Mouse (Mus musculus) small intestine, adult 2 months (tissue): ENCODE measurements around the gene Add3. TPM values are rescaled to one million over a fixed set of nuclear protein-coding genes. Genes with fewer than 3 reads are reported as not detected.

Experiments
- H3K27ac ChIP-seq: fragments of 200-500 bp; 2 replicates; pipeline ENCODE4 v1.5.1; 2012; ENCODE audit warnings: low read depth, low read length, control low read depth, inconsistent platforms; ENCODE audit not compliant: insufficient read depth
- H3K27me3 ChIP-seq: fragments of 200-500 bp; 2 replicates; pipeline ENCODE4 v1.6.1; 2012; ENCODE audit warnings: mild to moderate bottlenecking, moderate library complexity, low read length, inconsistent platforms; ENCODE audit not compliant: control insufficient read depth, insufficient read depth
- H3K36me3 ChIP-seq: fragments of 200-500 bp; 2 replicates; pipeline ENCODE4 v1.6.1; 2012; ENCODE audit warnings: mild to moderate bottlenecking, low read length, control low read depth, inconsistent platforms; ENCODE audit not compliant: control insufficient read depth, insufficient read depth
- H3K4me1 ChIP-seq: fragments of 200-500 bp; 2 replicates; pipeline ENCODE4 v1.6.1; 2012; ENCODE audit warnings: low read length, inconsistent platforms, mixed read lengths; ENCODE audit not compliant: control insufficient read depth, insufficient read depth, insufficient read length
- H3K4me3 ChIP-seq: fragments of 200-500 bp; 2 replicates; pipeline ENCODE4 v1.5.1; 2012; ENCODE audit warnings: low read depth, mild to moderate bottlenecking, control low read depth, inconsistent platforms, low read length, moderate library complexity
- CTCF ChIP-seq: fragments of 200-500 bp; IDR thresholded peaks from 2 replicates; pipeline ENCODE4 v1.5.1; 2012; ENCODE audit warnings: low read depth, mild to moderate bottlenecking, control low read depth, inconsistent platforms, low read length, moderate library complexity, mixed read lengths; ENCODE audit not compliant: insufficient replicate concordance, insufficient read length; ENCODE audit errors: extremely low read depth
- POLR2A ChIP-seq: fragments of 200-500 bp; IDR thresholded peaks from 2 replicates; pipeline ENCODE4 v1.6.1; 2012; ENCODE audit warnings: low read depth, mild to moderate bottlenecking, control low read depth, inconsistent platforms, low read length, moderate library complexity
- WGBS: fragments of 180-500 bp; shearing (Covaris S2); methylation state at CpG from one replicate; pipeline ENCODE4 v1.1.7; 2018; 5-methylcytosine and 5-hydroxymethylcytosine counted together
- polyA plus RNA-seq: library from polyadenylated mRNA; depleted of rRNA; stranded (reverse); fragments of >200 nt; gene quantifications from 2 replicates; pipeline ENCODE4 v1.2.3, GENCODE M21; 2012

Add3 gene
- polyA plus RNA-seq, 1 experiment: 20.2 TPM

GRCm38 (mm10) chr19:53252111-53253028 lies 112.1 kb downstream of the Add3 start:
- TF ChIP-seq POLR2A (no peak), CTCF (no peak)
- 82% methylated on average over 15 of the region's 15 CpGs for WGBS
- peaks cover 5% of the 10 kb centered on the region; the same call in 1 of the 2 replicates for H3K36me3 ChIP-seq

DNA sequence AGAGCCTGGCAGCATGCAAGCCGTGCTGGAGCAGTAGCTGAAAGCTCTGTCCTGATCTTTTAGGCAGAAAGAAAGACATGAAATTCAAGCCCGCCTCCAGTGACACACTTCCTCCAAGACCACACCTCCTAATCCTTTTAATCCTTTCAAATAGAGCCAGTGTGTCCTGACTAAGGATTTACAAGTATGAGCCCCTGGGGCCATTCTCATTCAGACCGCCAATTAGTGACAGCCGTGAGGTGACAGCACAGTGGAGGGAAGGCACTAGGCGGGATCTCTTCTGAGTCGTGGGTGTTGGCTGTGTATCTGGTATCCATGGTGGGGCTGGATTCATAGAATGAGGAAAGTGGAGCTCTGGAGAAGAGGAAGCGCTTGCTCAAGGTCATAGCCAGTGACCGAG lies 116.1 kb downstream of the Add3 start:
- Histone ChIP-seq H3K4me1 (peaks cover 40% of the 10 kb centered on the region), H3K27me3 (no peaks in the 10 kb centered on the region), H3K36me3 (no peaks in the 10 kb centered on the region), H3K4me3 (no peak overlapping the region), H3K27ac (peak overlapping the region; percentile 84)
- TF ChIP-seq CTCF (no peak), POLR2A (no peak)
- 89% methylated on average over 8 of the region's 8 CpGs for WGBS

More at GRCm38 (mm10) chr19:53252111-53253028, 112.1 kb downstream of the Add3 start:
- H3K27ac ChIP-seq: peak overlapping the region; percentile 17; the same call in 1 of the 2 replicates
- no peaks in the 10 kb centered on the region for H3K27me3 ChIP-seq
- no peak overlapping the region for H3K4me3 ChIP-seq
- H3K4me1 ChIP-seq: peaks cover 19% of the 10 kb centered on the region; the same call in 1 of the 2 replicates

GRCm38 (mm10) chr19:53256991-53257594 lies 116.8 kb downstream of the Add3 start:
- Histone ChIP-seq H3K4me1 (peaks cover 36% of the 10 kb centered on the region), H3K27ac (peak overlapping the region; percentile 95), H3K4me3 (no peak overlapping the region), H3K36me3 (no peaks in the 10 kb centered on the region), H3K27me3 (no peaks in the 10 kb centered on the region)
- 55% methylated on average over 7 of the region's 7 CpGs for WGBS
- TF ChIP-seq CTCF (no peak), POLR2A (0 out of 2 replicates have a peak, but pooled peaks have one; percentile 8)

- Histone ChIP-seq H3K4me1 (peaks cover 34% of the 10 kb centered on the region), H3K36me3 (no peaks in the 10 kb centered on the region), H3K27me3 (no peaks in the 10 kb centered on the region), H3K4me3 (0 out of 2 replicates have a peak overlapping the region, but pooled peaks have one; percentile 16), H3K27ac (peak overlapping the region; percentile 95)
- WGBS: 74% methylated on average over 15 of the region's 15 CpGs
- TF ChIP-seq CTCF: no peak
- TF ChIP-seq POLR2A: no peak
Measured at GRCm38 (mm10) chr19:53257631-53258560, 117.7 kb downstream of the Add3 start.

DNA sequence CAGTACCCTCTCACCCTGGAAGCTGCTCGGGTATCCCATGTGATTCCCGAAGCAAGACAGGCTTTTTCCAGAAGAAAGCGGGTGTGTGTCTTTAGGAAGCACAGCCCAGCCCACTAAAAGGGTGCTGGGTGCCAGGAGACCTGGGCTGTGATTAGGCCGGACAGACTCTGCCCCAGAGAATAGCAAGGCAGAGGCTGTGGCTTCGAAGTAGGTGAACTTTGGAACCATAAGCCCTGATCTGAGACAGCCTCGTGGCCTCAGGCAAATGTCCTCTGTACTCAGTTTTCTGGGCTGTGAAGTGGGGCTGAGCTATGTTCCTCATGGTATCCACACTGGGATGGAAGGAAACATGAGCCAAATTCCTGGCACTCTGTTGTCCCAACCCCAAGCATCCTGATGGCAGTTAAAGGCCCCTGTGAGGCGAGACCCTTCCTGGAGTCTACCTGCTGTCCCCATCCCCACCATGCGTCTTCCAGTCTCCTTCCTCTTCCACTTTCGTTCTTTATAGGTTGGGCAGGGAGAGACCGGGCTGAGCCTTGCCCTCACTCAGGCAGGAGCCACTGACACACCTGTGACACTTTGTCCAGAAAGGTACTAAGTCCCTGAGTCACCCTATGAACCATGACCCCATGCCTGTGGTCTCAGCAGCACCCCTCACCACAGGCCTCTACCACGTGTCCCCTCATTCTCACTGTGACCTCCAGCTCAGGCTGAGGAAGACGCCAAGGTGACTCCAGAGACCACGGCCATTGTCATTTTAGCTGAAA lies 118.7 kb downstream of the Add3 start:
- no peak for TF ChIP-seq CTCF
- peak; percentile 38 for TF ChIP-seq POLR2A
- Histone ChIP-seq H3K4me1 (peaks cover 34% of the 10 kb centered on the region), H3K4me3 (peak overlapping the region; percentile 16), H3K36me3 (no peaks in the 10 kb centered on the region), H3K27ac (peak overlapping the region; percentile 95), H3K27me3 (no peaks in the 10 kb centered on the region)
- 42% methylated on average over 13 of the region's 13 CpGs for WGBS

DNA sequence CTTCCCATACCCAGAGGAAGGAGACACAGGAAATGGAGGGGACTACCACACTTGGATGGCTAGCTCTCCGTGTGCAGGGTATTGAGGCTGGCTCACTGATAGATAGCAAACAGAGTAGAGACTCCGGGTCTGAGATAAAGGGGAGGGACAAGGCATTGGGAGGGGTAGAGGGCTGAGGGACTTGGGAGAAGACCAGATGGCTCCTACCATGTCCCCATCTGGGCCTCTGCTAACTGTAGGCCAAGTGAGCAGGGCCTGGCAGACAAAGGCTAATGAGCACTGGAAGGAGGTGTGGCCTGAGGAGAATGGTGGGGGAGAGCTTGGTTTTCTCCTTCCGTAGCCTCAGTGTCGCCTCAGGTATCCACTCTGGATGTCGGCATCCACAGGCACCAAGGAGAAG lies 119.3 kb downstream of the Add3 start:
- H3K4me1 ChIP-seq: peaks cover 34% of the 10 kb centered on the region
- H3K27me3 ChIP-seq: no peaks in the 10 kb centered on the region
- H3K36me3 ChIP-seq: no peaks in the 10 kb centered on the region
- WGBS: 63% methylated on average over 5 of the region's 5 CpGs
- TF ChIP-seq POLR2A: 0 out of 2 replicates have a peak, but pooled peaks have one; percentile 9
- no peak for TF ChIP-seq CTCF
- no peak overlapping the region for H3K4me3 ChIP-seq
- H3K27ac ChIP-seq: peak overlapping the region; percentile 95
